Mouse (Mus musculus) brain, adult 10 weeks (tissue): ENCODE results near the gene 2010005H15Rik. TPM values are rescaled to one million over a fixed set of nuclear protein-coding genes. Genes with fewer than 3 reads are reported as not detected.

ENCODE experiments used
- polyA plus RNA-seq: library from polyadenylated mRNA; stranded (reverse); fragments of 350-450 nt; fragmentation: Illumina TruSeq; extraction: RNeasy Lipid Tissue Mini Kit (QIAGEN cat#74804); gene quantifications from one replicate; pipeline ENCODE4 v1.2.3, GENCODE M21; 2015; ENCODE audit warnings: low read depth, low replicate concordance

Gene 2010005H15Rik
- not detected for polyA plus RNA-seq

DNA sequence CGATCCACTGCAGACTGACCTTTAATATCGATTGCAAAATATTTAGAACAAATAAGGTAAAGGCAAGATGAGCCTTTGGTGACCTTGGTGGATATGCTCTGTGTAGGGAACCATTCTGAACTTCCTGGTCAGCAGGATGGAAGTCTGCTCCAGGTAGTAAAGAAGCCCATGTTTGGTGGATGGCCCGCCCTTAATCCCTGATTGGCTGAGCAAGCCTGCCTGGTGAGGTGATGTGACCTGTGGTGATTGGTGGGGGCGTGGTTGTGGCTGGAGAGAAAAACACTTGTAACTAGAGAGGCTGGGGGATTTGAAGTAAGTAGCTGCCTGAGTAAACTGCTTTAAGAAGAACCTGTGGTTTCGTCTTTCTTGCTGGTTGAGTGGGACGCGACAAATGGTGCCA is at the start of gene 2010005H15Rik:
TSS of gene 2010005H15Rik (plus strand) at position 301 of the 400 bp plus-strand sequence.

DNA sequence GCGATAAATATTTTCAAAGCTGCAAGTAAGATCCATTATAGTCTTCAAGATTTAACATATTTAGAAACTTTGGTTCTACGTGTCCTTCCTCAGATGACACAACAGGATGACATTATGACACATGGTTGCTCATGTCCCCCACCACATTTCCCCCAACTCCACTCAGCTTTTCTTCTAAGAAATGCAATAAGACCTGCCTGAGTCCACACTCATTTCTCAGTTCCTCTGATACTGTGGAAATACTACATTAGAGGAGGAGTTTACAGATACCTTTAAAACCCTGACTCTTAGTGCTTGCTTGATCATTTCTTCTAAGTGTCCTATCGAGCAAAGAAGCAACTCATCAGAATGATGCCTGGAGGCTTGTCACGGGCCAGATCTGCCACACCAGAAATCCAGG is 37.4 kb upstream of the 2010005H15Rik start, which contains the start of gene Gm5483:
TSS of gene Gm5483 (plus strand) at position 301 of the 400 bp plus-strand sequence.

DNA sequence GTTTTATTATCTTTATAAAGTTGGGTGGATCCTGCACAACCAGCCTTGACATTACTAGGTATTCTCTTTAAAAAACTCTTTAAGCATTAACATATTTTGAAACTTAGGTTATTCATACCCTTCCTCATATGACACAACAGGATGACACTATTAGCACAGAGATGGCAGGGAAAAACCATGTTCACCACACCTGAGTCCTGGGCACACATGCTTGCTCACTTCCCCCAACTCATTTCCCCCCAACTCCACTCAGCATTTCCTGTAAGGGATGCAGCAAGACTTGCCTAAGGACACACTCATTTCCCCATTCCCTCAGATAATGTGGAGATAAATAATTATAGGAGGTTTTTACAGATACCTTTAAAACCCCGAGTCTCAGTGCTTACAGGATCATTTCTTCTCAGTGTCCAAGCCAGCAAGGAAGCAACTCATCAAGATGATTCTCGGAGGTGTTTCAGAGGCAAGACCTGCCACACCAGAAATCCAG is 11.3 kb upstream of the 2010005H15Rik start, which contains the start of gene Gm5416:
TSS of gene Gm5416 (plus strand) at position 437 of the 487 bp plus-strand sequence.

DNA sequence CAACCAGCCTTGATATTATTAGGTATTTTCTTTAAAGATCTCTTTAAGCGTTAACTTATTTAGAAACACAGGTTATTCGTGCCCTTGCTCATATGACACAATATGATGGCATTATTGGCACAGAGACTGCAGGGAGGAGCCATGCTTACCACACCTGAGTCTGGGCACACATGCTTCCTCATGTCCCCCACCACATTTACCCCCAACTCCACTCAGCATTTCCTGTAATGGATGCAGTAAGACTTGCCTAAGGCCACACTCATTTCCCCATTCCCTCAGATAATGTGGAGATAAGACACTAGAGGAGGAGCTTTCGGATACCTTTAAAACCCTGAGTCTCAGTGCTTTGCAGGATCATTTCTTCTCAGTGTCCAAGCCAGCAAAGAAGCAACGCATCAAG is 55.5 kb downstream of the 2010005H15Rik start, which contains the start of gene Stfa1:
TSS of gene Stfa1 (plus strand) at position 156 of the 400 bp plus-strand sequence.

Other genes starting within 250 kb of the 2010005H15Rik start
- gene Kpna1, start 242.7 kb upstream of the 2010005H15Rik start, polyA plus RNA-seq: 89.8 TPM
- gene Wdr5b, start 180.3 kb upstream of the 2010005H15Rik start, polyA plus RNA-seq: 5.8 TPM
- gene Fam162a, start 149.9 kb upstream of the 2010005H15Rik start, polyA plus RNA-seq: 125 TPM
- gene Ccdc58, start 149.8 kb upstream of the 2010005H15Rik start, polyA plus RNA-seq: 20.2 TPM
- gene Csta1, start 90.2 kb upstream of the 2010005H15Rik start, polyA plus RNA-seq: not detected
- not detected for gene Stfa2l1, start 64.7 kb upstream of the 2010005H15Rik start, polyA plus RNA-seq
- gene Gm5483, start 37.3 kb upstream of the 2010005H15Rik start, polyA plus RNA-seq: not detected
- gene Gm5416, start 11.1 kb upstream of the 2010005H15Rik start, polyA plus RNA-seq: not detected
- not detected for gene Stfa1, start 55.5 kb downstream of the 2010005H15Rik start, polyA plus RNA-seq
- gene BC117090, start 112.9 kb downstream of the 2010005H15Rik start, polyA plus RNA-seq: not detected
- gene BC100530, start 146.3 kb downstream of the 2010005H15Rik start, polyA plus RNA-seq: not detected
- gene Stfa2, start 187.0 kb downstream of the 2010005H15Rik start, polyA plus RNA-seq: not detected
- gene Stfa3, start 233.9 kb downstream of the 2010005H15Rik start, polyA plus RNA-seq: not detected